Mouse (Mus musculus): Measurements from ENCODE around the gene Crybg2.

Crybg2 gene

GRCm38 (mm10) chr4:134120192-134120805 lies 59.7 kb downstream of the Crybg2 start:
- WGBS, result 84% methylated on average over 6 of the region's 6 CpGs

GRCm38 (mm10) chr4:134120916-134121315 lies 60.3 kb downstream of the Crybg2 start:
- 94% methylated on average over 4 of the region's 4 CpGs for WGBS

GRCm38 (mm10) chr4:134121571-134121970 lies 61.0 kb downstream of the Crybg2 start:
- WGBS, result 62% methylated on average over 4 of the region's 4 CpGs

DNA sequence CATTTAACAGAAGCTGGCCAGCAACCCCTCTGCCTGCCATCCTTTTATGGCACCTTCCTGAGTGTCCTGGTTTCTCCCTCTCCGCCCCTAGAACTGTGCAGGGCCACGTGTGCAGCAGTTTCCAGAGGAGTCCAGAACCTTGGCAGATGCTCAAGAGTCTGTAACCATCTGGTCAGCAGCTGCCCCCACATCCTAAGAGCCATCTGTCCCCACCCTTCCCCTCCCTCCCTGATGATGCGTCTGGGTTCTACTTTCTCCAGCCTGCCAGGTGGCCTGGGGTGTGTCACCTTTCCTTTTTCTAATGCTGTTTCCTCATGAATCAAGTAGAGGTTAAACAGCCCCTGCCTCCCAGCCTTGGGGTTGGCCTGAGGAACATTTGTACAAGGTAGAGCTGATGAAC lies 61.7 kb downstream of the Crybg2 start:
- 46% methylated on average over 3 of the region's 3 CpGs for WGBS

DNA sequence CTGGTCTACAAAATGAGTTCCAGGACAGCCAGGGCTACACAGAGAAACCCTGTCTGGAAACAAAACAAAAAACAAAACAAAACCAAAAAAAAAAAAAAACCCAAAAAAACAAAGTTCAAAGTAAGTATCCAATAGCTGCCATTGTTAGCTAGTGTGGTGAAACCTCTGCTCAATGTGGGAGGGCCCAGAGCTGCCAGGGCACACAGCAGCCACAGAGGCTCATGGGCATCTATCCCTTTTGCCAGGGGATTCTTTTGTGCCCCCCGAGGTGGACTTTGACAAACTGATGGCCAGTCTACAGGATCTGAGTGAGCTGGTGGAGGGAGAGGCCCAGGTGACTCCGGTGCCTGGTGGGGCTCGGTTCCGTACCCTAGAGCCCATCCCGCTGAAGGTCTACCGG lies 62.5 kb downstream of the Crybg2 start:
- WGBS, result 92% methylated on average over 6 of the region's 6 CpGs

- 16% methylated on average over 17 of the region's 17 CpGs for WGBS
Measured at GRCm38 (mm10) chr4:134123680-134124551, 63.3 kb downstream of the Crybg2 start.

- WGBS, result 90% methylated on average over 15 of the region's 15 CpGs
Measured at GRCm38 (mm10) chr4:134125383-134126060, 64.9 kb downstream of the Crybg2 start.

GRCm38 (mm10) chr4:134126300-134127120 lies 65.9 kb downstream of the Crybg2 start:
- WGBS, result 84% methylated on average over 21 of the region's 21 CpGs

GRCm38 (mm10) chr4:134127121-134127455 lies 66.5 kb downstream of the Crybg2 start:
- 44% methylated on average over 7 of the region's 7 CpGs for WGBS

DNA sequence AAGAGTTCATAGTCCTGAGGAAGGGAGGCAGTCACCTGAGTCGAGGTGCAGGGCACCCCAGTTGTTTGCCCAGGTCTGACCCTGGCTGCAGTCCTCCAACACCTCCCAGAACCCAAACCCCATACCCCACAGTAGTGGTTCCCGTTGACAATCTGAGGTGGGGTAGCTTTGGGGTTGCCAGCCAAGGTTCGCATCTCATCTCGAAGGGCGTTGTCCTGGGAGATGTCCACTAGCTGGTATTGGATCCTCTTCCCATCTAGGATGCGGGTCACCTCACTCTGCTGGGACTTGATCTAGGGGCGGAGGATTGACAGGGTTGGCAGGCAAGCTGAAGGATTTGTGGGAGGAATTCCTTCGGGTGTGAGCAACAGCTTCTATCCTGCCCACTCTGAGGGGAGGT lies 67.2 kb downstream of the Crybg2 start:
- WGBS, result 39% methylated on average over 8 of the region's 8 CpGs

DNA sequence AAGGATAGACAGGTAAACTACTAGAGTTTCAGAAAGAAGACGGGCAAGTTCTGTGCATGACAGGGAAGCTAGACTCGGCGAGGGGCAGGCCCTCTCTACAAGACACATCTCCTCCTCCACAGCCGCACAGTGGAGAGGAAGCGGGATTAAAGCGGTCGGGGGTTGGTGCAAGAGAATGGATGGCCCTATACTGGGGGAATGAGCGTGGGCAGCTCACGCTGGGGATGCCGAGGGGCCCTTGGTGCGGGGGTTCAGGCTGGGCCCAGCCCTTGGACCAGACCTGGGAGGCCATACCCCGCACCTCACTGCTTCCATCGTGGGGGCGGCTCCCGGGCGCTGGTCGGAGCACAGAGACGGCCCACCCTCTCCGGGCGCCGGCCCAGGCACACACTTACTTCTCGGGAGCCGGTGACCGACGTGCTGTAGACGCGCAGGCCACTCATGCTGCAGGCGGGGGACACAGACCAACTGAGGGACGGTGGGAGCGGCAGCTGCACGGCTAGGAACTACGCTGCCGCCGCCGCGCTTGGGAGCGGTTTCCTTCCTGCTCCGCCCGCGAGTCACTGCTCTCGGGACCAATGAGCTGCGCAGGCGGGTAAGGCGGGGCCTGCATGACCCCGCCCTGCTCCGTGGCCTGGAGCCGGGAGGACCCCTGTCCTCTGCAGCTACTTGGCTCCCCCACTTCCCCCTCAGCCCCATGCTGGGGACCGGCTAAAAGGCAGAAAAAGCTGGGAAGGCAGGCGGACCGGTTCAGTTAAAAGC lies 67.8 kb downstream of the Crybg2 start, which contains the start of gene Sh3bgrl3:
Sh3bgrl3 (minus strand) TSS at position 569 of the 762 bp plus-strand sequence.
- WGBS, result under 1% methylated on average over 50 of the region's 50 CpGs

- WGBS, result 3% methylated on average over 14 of the region's 14 CpGs
Measured at GRCm38 (mm10) chr4:134128983-134129362, 68.4 kb downstream of the Crybg2 start.

DNA sequence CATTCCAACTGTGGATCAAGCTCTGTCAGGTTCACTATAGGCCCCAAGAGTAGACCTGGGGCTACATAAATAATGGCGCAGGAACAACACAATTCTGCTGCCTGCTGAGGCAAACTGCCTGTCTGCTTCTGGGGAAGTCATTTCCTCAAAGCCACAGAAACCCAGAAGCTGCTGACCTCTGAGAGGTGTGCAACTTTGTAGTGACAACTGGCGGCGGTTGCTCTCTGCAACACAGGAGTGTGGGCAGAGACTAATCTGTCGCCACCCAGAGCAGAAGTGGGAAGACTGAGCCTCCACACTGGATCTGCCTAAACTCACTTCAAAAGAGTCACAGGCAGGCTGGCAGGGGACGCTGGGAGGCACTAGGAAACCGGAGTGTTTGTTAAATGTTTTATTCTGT lies 68.9 kb downstream of the Crybg2 start:
- 37% methylated on average over 6 of the region's 6 CpGs for WGBS

GRCm38 (mm10) chr4:134132117-134132516 lies 71.5 kb downstream of the Crybg2 start:
- 90% methylated on average over 3 of the region's 3 CpGs for WGBS

GRCm38 (mm10) chr4:134132519-134133095 lies 72.0 kb downstream of the Crybg2 start:
- WGBS, result 78% methylated on average over 8 of the region's 8 CpGs

GRCm38 (mm10) chr4:134136280-134136926 lies 75.8 kb downstream of the Crybg2 start:
- WGBS, result 72% methylated on average over 3 of the region's 3 CpGs

GRCm38 (mm10) chr4:134138857-134139256 lies 78.2 kb downstream of the Crybg2 start:
- WGBS, result 83% methylated on average over 2 of the region's 2 CpGs
